Mouse (Mus musculus): ENCODE data around the gene Olfr148. TPM values are rescaled to one million over a fixed set of nuclear protein-coding genes. Genes with fewer than 3 reads are reported as not detected.

Gene Olfr148
- polyA plus RNA-seq (2012; rRNA removed), result not detected in 2 replicates

GRCm38 (mm10) chr9:39610355-39610754 lies at the start of gene Olfr148:
Gene Olfr148 (plus strand): TSS chr9:39610655.
- TF ChIP-seq CTCF (IDR thresholded peaks at IDR 0.05; ENCODE audit: control insufficient read depth, insufficient read depth, insufficient replicate concordance, low read depth, low read length), result no peak
- no peak for TF ChIP-seq POLR2A (IDR thresholded peaks at IDR 0.05; ENCODE audit: control insufficient read depth, low read depth, low read length)
- Histone ChIP-seq H3K36me3 (ENCODE audit: control insufficient read depth, insufficient read depth, low read length) (no peaks in the 10 kb centered on the region), H3K27ac (ENCODE audit: control insufficient read depth, insufficient read depth, low read depth, low read length) (no peak within 1 kb of the TSS)

GRCm38 (mm10) chr9:39575469-39575868 lies 35.0 kb upstream of the Olfr148 start, which contains the start of gene Olfr959:
Gene Olfr959 (minus strand): TSS chr9:39575569.
- H3K27me3 ChIP-seq (ENCODE audit: control insufficient read depth, insufficient read depth, low read length), result no peaks in the 10 kb centered on the region
- no peak within 1 kb of the TSS for H3K4me3 ChIP-seq (ENCODE audit: control insufficient read depth, low read depth, low read length)
- TF ChIP-seq POLR2A (IDR thresholded peaks at IDR 0.05; ENCODE audit: control insufficient read depth, low read depth, low read length) (no peak), CTCF (IDR thresholded peaks at IDR 0.05; ENCODE audit: control insufficient read depth, insufficient read depth, insufficient replicate concordance, low read depth, low read length) (no peak)
- H3K4me1 ChIP-seq (ENCODE audit: control insufficient read depth, insufficient read depth, low read length), result no peaks in the 10 kb centered on the region
- no peak within 1 kb of the TSS for H3K27ac ChIP-seq (ENCODE audit: control insufficient read depth, insufficient read depth, low read depth, low read length)
- H3K36me3 ChIP-seq (ENCODE audit: control insufficient read depth, insufficient read depth, low read length), result no peaks in the 10 kb centered on the region

More at GRCm38 (mm10) chr9:39610355-39610754, at the start of gene Olfr148:
- no peak within 1 kb of the TSS for H3K4me3 ChIP-seq (ENCODE audit: control insufficient read depth, low read depth, low read length)
- no peaks in the 10 kb centered on the region for H3K27me3 ChIP-seq (ENCODE audit: control insufficient read depth, insufficient read depth, low read length)
- no peaks in the 10 kb centered on the region for H3K4me1 ChIP-seq (ENCODE audit: control insufficient read depth, insufficient read depth, low read length)

GRCm38 (mm10) chr9:39577050-39577449 lies 33.4 kb upstream of the Olfr148 start:
- no peak for TF ChIP-seq POLR2A (IDR thresholded peaks at IDR 0.05; ENCODE audit: control insufficient read depth, low read depth, low read length)
- TF ChIP-seq CTCF (IDR thresholded peaks at IDR 0.05; ENCODE audit: control insufficient read depth, insufficient read depth, insufficient replicate concordance, low read depth, low read length), result no peak
- H3K4me3 ChIP-seq (ENCODE audit: control insufficient read depth, low read depth, low read length), result no peak overlapping the region
- no peaks in the 10 kb centered on the region for H3K36me3 ChIP-seq (ENCODE audit: control insufficient read depth, insufficient read depth, low read length)
- H3K27me3 ChIP-seq (ENCODE audit: control insufficient read depth, insufficient read depth, low read length), result no peaks in the 10 kb centered on the region
- no peaks in the 10 kb centered on the region for H3K4me1 ChIP-seq (ENCODE audit: control insufficient read depth, insufficient read depth, low read length)
- no peak overlapping the region for H3K27ac ChIP-seq (ENCODE audit: control insufficient read depth, insufficient read depth, low read depth, low read length)

- Histone ChIP-seq H3K27ac (ENCODE audit: control insufficient read depth, insufficient read depth, low read depth, low read length) (no peak overlapping the region), H3K4me3 (ENCODE audit: control insufficient read depth, low read depth, low read length) (no peak overlapping the region), H3K27me3 (ENCODE audit: control insufficient read depth, insufficient read depth, low read length) (no peaks in the 10 kb centered on the region), H3K36me3 (ENCODE audit: control insufficient read depth, insufficient read depth, low read length) (no peaks in the 10 kb centered on the region), H3K4me1 (ENCODE audit: control insufficient read depth, insufficient read depth, low read length) (peaks cover 4% of the 10 kb centered on the region)
- TF ChIP-seq CTCF (IDR thresholded peaks at IDR 0.05; ENCODE audit: control insufficient read depth, insufficient read depth, insufficient replicate concordance, low read depth, low read length), result no peak
- no peak for TF ChIP-seq POLR2A (IDR thresholded peaks at IDR 0.05; ENCODE audit: control insufficient read depth, low read depth, low read length)
Observed at GRCm38 (mm10) chr9:39602536-39603332, 7.7 kb upstream of the Olfr148 start.

GRCm38 (mm10) chr9:39603333-39603845 lies 7.1 kb upstream of the Olfr148 start:
- Histone ChIP-seq H3K27me3 (ENCODE audit: control insufficient read depth, insufficient read depth, low read length) (no peaks in the 10 kb centered on the region), H3K36me3 (ENCODE audit: control insufficient read depth, insufficient read depth, low read length) (no peaks in the 10 kb centered on the region), H3K4me1 (ENCODE audit: control insufficient read depth, insufficient read depth, low read length) (peaks cover 4% of the 10 kb centered on the region), H3K27ac (ENCODE audit: control insufficient read depth, insufficient read depth, low read depth, low read length) (no peak overlapping the region), H3K4me3 (ENCODE audit: control insufficient read depth, low read depth, low read length) (no peak overlapping the region)
- TF ChIP-seq CTCF (IDR thresholded peaks at IDR 0.05; ENCODE audit: control insufficient read depth, insufficient read depth, insufficient replicate concordance, low read depth, low read length) (no peak), POLR2A (IDR thresholded peaks at IDR 0.05; ENCODE audit: control insufficient read depth, low read depth, low read length) (no peak)

- H3K4me1 ChIP-seq (ENCODE audit: control insufficient read depth, insufficient read depth, low read length), result peaks cover 4% of the 10 kb centered on the region
- TF ChIP-seq POLR2A (IDR thresholded peaks at IDR 0.05; ENCODE audit: control insufficient read depth, low read depth, low read length) (no peak), CTCF (IDR thresholded peaks at IDR 0.05; ENCODE audit: control insufficient read depth, insufficient read depth, insufficient replicate concordance, low read depth, low read length) (no peak)
- H3K27me3 ChIP-seq (ENCODE audit: control insufficient read depth, insufficient read depth, low read length), result no peaks in the 10 kb centered on the region
- no peak within 1 kb of the TSS for H3K4me3 ChIP-seq (ENCODE audit: control insufficient read depth, low read depth, low read length)
- no peak within 1 kb of the TSS for H3K27ac ChIP-seq (ENCODE audit: control insufficient read depth, insufficient read depth, low read depth, low read length)
- no peaks in the 10 kb centered on the region for H3K36me3 ChIP-seq (ENCODE audit: control insufficient read depth, insufficient read depth, low read length)
Observed at GRCm38 (mm10) chr9:39603999-39604453, 6.4 kb upstream of the Olfr148 start, which contains the start of gene AW551984. Gene AW551984 (minus strand): TSS chr9:39604403.

GRCm38 (mm10) chr9:39608497-39608896 lies 2.0 kb upstream of the Olfr148 start:
- Histone ChIP-seq H3K36me3 (ENCODE audit: control insufficient read depth, insufficient read depth, low read length) (no peaks in the 10 kb centered on the region), H3K4me1 (ENCODE audit: control insufficient read depth, insufficient read depth, low read length) (peaks cover 2% of the 10 kb centered on the region; the same call in 1 of the 2 replicates), H3K27ac (ENCODE audit: control insufficient read depth, insufficient read depth, low read depth, low read length) (no peak overlapping the region), H3K4me3 (ENCODE audit: control insufficient read depth, low read depth, low read length) (no peak overlapping the region), H3K27me3 (ENCODE audit: control insufficient read depth, insufficient read depth, low read length) (no peaks in the 10 kb centered on the region)
- no peak for TF ChIP-seq CTCF (IDR thresholded peaks at IDR 0.05; ENCODE audit: control insufficient read depth, insufficient read depth, insufficient replicate concordance, low read depth, low read length)
- TF ChIP-seq POLR2A (IDR thresholded peaks at IDR 0.05; ENCODE audit: control insufficient read depth, low read depth, low read length), result no peak

All from testis, adult 2 months (tissue).